Mouse (Mus musculus): ENCODE measurements around the gene Ces1e.
"Not testable (repeated sequence)": the region's sequence is repeated elsewhere in the genome, so short reads cannot be mapped to it uniquely, and the experiment has no call there.

Gene Ces1e

DNA sequence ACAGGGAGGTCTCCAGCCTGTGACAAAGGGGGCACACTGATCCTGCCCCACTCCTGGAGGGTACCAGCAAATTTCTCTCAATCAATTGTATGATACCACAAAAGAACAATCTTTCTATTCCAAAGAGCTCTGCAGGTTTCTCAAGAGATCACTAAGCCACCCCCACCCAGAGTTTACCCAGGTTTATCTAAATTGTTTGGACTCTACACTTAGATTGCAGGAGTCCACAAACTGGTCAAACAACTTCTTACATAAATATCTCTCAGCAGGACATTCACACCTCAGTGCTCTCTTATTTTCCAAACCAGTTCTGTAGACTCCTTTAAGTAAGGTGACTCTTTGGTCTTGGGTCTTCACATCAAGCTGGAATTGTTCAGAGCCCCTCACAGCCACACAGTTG lies at the start of gene Ces1e:
Ces1e (minus strand) TSS at position 174 of the 400 bp plus-strand sequence.
- no peak for DNase-seq (ENCODE audit: low spot score in 2 of 2)

DNA sequence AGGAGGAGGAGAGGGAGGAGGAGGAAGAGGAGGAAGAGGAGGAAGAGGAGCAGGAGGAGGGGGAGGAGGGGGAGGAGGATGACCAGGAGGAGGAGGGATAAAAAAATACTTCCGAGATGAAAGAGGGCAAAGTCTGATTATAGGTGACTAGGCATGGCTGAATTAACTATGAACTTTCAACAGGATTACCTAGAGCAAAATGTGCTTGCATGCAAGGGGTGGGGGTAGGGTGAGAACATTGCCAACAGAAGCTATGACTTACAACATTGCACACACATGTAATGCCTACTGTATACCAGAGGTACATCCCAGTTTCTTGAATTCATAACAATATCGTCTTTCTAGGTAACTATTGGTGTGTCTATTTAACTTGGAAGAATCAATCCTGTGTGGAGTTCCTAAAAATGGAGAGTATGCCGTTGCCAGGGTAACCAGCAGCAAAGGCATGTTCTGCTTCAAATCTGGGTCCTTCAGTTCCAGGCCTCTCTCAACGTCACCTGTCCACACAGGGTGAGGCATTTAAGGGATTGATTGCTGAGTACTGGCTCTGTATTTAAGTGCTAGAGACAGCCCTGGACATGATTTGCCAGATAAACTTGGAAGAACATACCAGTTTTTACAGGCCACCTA lies 48.9 kb upstream of the Ces1e start:
- DNase-seq (ENCODE audit: low spot score in 2 of 2) = peak in 1 of 2 experiments; percentile 39

DNA sequence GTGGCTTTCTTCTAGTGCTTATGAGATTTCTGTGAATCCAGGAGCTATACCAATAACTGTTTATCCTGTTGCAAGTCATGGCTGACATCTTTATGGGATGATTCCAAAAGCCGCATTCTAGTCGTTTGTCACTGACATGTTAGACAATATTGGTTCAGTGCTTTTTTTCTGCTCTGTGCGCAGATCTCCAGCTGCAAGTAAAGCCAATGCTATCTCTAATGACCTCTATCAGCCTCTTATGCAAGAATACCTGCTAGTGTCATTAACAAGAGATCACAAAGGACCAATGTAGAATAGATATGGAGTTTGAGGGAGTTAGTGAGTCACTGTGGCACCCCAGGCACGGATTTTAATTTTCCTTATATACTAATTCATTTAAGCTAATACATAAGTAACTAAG lies 45.2 kb upstream of the Ces1e start:
- no peak for DNase-seq (ENCODE audit: low spot score in 2 of 2)

- DNase-seq (ENCODE audit: low spot score in 2 of 2) = peak; percentile 32 to 51
Observed at GRCm38 (mm10) chr8:93273321-93273720, 43.9 kb upstream of the Ces1e start.

- peak in 1 of 2 experiments; percentile 8 for DNase-seq (ENCODE audit: low spot score in 2 of 2)
Observed at GRCm38 (mm10) chr8:93272686-93273085, 43.3 kb upstream of the Ces1e start.

DNA sequence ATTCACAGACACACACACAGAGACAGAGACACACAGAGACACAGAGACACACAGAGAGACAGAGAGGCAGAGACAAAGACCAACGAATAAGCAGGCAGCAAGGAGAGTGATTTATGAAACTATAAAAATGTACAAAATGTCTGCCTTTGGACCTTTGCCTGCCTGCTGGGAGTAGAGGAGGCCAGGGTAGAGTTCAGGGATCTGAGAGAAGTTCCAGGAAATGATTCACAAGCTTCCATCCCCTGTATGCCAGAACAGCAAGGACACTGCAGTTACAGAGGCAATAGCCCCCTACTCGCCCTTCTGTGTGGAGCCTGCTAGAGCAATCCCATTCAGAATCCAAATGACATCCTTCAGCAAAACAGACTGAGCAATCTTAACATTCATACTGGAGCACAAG lies 32.0 kb upstream of the Ces1e start:
- no peak for DNase-seq (ENCODE audit: low spot score in 2 of 2)

GRCm38 (mm10) chr8:93252400-93252925 lies 23.0 kb upstream of the Ces1e start:
- no peak for DNase-seq (ENCODE audit: low spot score in 2 of 2)

- DNase-seq (ENCODE audit: low spot score in 2 of 2) = no peak
Observed at GRCm38 (mm10) chr8:93246057-93246456, 16.6 kb upstream of the Ces1e start.

DNA sequence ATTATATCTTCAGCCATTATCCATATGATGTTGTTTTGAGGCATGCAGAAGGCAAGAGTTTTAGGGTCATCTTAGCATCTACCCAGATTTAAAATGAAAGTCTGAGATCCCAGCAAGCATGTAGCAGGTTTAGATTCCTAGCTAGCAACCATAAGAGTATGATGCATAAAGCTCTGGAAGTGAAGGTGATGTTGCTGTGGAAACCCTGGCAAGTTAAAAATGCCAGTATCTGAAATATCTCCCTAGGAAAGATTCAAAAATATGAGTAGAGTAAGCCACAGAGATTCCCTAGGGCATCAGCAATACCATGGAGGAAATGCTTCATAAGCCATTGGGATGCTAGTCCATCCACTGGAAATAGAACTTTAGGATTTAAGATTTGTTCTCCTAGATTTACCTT lies 10.5 kb upstream of the Ces1e start:
- peak in 1 of 2 experiments; percentile 32 for DNase-seq (ENCODE audit: low spot score in 2 of 2)

DNA sequence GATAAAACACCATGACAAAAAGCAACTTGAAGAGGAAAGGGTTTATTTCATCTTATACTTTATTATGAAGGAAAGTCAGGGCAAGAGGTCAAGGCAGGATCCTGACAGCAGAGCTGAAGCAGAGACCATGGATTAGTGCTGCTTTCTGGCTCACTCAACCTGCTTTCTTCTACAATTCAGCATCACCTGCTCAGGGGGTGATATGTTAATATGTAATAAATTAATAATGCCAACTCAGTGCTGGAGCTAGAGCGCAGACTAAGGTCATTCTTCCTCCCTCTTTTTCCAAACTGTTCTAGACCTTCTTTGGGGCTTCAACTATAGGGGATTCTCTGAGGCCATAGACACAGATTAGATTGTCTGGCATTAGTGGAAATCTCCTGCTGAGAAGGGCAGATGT lies 6.3 kb upstream of the Ces1e start:
- DNase-seq (ENCODE audit: low spot score in 2 of 2) = no peak

GRCm38 (mm10) chr8:93234706-93235105 lies 5.3 kb upstream of the Ces1e start:
- no peak for DNase-seq (ENCODE audit: low spot score in 2 of 2)

DNA sequence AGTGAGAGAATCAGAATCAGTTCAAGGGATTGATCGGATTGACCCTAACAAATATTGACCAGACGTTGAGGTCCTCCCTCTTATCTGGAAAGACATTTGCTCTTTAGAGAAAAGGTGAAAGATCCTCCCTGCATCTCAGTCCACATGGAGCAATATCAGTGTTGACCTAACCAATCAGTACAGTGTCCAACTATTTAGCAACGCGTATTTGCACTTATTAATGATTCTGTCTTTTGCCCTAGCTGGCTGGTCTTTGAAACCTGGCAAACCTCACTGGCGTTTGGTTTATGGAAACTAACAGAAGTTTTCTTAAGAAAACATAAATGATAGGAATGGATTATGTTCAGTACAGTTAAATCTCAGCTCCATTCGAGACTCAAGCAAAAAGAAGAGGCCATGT lies 4.6 kb upstream of the Ces1e start:
- DNase-seq (ENCODE audit: low spot score in 2 of 2) = no peak

DNA sequence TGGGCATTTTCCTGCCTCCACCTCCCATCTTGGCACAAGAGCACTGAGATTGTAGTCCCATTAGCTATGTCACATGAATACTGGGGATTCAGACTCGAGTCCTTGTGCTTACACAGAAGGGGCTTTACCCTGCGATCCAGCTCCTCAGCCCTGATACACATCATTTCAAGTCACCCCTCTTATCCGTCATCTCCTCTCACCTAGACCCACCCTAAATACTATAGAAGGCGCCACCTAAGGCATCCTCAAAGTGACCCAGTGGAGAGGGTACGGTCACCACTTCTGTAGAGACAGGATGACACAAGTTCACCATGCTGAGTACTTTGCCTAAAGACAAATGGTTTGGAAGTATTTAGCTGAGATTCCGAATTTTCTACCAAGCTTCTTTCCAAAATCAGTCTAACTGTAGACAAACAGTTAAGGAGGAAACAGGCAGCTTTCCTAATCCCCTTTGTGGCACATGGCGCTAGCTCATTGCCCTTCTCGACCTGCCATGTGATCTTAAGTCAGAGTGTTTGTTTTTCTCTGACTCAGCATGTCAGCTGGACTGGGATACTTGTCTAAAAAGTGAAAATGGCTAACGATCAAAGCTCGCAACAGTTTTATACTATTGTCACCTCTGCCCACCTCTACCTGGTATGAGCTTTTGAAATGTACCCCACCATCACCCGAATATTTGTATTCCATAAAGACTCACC lies 597 bp downstream of the Ces1e start:
- DNase-seq (ENCODE audit: low spot score in 2 of 2) = no peak

- not testable (repeated sequence) for DNase-seq (ENCODE audit: low spot score in 2 of 2)
Observed at GRCm38 (mm10) chr8:93226471-93226870, 2.9 kb downstream of the Ces1e start.

DNA sequence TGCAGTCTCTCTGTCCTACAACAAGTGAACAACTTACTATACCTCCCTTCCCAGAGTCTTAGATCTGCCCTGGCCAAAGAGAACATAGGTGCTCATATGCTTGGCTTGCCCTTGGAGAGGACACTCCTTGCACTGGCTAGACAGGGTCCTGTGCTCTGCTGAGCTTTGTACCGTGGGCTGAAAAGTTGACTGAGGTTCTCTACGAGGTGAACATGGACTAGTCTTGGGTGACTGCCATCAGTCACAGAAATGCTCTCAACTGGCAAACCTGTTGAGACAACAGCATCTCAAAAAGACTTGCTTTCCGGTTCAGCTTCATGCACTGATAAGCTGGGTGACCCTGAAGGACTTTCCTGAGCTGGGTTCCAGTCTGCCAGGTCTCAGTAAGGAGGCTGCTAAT lies 7.5 kb downstream of the Ces1e start:
- no peak for DNase-seq (ENCODE audit: low spot score in 2 of 2)

- DNase-seq (ENCODE audit: low spot score in 2 of 2) = no peak
Observed at GRCm38 (mm10) chr8:93217867-93218266, 11.6 kb downstream of the Ces1e start.

- no peak for DNase-seq (ENCODE audit: low spot score in 2 of 2)
Observed at GRCm38 (mm10) chr8:93217375-93217774, 12.0 kb downstream of the Ces1e start.

GRCm38 (mm10) chr8:93211091-93211490 lies 18.3 kb downstream of the Ces1e start:
- no peak for DNase-seq (ENCODE audit: low spot score in 2 of 2)

DNA sequence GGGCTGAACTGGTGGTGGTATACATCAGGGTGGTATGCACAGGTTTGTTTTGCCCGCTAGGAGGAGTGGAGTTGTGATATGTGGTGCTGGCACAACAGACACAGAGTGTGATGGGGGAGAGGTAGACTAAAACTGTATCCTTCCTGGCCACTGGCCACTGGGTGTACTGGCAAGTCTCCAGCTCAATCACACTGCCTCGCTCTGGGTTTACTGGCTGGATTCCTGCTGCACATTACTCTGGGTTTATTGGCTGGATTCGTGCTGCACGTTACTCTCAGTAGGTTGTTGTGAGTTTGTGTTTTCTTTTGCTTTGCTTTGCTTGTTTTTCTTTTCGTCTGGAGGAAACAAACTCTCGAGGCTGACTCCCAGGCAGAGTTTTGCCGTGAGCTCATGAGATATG lies 30.3 kb downstream of the Ces1e start:
- DNase-seq (ENCODE audit: low spot score in 2 of 2) = not testable (repeated sequence)

DNA sequence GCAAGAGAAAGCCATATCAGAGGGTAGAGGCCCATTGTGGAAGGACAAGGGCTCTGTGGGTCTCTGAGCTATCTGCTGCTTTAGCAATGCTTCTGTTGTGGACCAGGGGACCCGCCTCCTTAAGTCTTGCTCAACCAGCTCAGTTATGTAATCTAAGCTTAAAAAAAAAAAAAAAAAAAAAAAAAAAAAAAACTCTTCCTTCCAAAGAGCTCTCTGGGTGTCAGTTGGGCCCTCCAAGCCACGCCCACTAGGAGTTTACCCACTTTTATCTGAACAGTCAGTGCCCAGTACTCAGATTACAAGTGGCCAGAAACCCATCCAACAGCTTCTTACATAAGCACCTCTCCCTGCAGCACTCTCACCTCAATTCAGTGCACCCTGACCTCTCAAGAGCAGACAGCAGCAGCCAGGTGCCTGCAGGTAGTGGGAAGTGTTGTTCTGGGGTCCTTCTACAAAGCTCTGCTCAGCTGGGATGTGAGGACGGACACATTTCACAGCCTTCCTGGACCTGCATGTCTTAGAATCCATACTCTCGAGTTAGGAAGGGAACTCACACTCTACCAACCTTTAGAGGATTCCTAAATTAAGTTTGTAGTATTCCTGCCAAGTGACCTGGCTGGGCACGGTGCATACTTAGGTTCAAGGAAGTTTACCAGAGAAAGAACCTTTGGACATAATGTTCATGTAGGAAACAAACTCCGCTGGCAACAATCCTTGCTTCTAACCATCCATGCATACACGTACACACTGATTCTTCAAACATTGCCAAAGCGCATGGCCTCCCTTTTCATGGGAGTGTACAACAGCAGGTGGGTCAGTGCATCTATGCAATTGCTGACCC lies 31.5 kb downstream of the Ces1e start, which contains the start of gene Ces1d:
Ces1d (minus strand) TSS at position 154 of the 841 bp plus-strand sequence.
- no peak for DNase-seq (ENCODE audit: low spot score in 2 of 2)

GRCm38 (mm10) chr8:93196436-93196835 lies 33.0 kb downstream of the Ces1e start:
- DNase-seq (ENCODE audit: low spot score in 2 of 2) = no peak

GRCm38 (mm10) chr8:93180581-93181129 lies 48.8 kb downstream of the Ces1e start:
- DNase-seq (ENCODE audit: low spot score in 2 of 2) = no peak
